Mouse (Mus musculus): ENCODE data around the gene Prkab1. TPM values are rescaled to one million over a fixed set of nuclear protein-coding genes. Genes with fewer than 3 reads are reported as not detected.
A peak's percentile ranks its signal among the peaks of the same experiment; 100 is the strongest.

Gene Prkab1
- polyA plus RNA-seq, 1 experiment from 2014 or later: 85.1 TPM

DNA sequence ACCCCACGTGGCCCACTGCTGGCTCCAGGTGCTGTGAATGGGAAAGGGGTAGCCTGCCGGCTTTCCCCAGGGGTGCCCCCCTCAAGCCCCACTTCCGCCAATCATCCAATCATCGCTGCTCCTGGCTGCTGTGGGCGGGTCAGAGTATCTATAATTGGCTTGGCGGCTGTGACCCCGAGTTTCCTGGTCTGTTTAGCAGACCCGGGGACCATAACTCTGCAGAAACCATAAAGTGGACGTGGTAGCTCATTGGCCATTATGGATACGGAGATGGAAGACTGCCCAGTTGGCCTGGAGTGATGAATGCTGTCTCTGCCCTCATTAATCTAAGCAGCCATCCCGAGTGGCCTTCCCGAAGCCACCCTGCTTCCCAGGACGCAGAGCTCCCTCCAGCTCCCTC lies 20.5 kb downstream of the Prkab1 start:
- H3K4me3 ChIP-seq (replicated peaks): no peak overlapping the region
- no peak overlapping the region for H3K27ac ChIP-seq
- peak; percentile 55; the same call in 1 of the 2 replicates for ATAC-seq (replicated peaks; ENCODE audit: low FRiP score)
- peaks cover 35% of the 10 kb centered on the region for H3K4me1 ChIP-seq
- peaks cover 36% of the 10 kb centered on the region for H3K36me3 ChIP-seq
- H3K4me2 ChIP-seq: peak overlapping the region; percentile 20; the same call in 1 of the 2 replicates
- no peaks in the 10 kb centered on the region for H3K27me3 ChIP-seq
- no peaks in the 10 kb centered on the region for H3K9me3 ChIP-seq (replicated peaks)
- WGBS: 26% methylated on average over 13 of the region's 13 CpGs
- H3K9ac ChIP-seq: no peak overlapping the region

DNA sequence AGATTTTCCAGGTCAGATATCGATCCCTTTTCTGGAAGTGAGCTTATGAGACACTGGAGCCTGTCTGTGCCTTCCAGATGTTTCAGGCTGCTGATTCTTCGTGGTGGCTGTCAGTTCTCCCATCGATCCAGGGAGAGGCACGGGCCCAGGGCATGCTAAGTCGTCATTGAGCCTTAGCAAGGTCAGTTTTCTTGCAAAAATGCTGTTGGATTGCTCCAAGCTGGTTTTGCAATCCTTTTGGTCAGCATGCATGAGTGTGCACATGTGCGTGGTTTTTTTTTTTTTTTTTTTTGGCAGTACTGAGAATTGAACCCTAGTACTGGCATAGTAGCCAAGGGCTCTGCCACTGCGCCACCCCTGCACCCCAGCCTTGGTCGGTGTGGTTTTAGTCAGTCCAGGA lies 21.2 kb downstream of the Prkab1 start:
- WGBS: 78% methylated on average over 8 of the region's 8 CpGs

DNA sequence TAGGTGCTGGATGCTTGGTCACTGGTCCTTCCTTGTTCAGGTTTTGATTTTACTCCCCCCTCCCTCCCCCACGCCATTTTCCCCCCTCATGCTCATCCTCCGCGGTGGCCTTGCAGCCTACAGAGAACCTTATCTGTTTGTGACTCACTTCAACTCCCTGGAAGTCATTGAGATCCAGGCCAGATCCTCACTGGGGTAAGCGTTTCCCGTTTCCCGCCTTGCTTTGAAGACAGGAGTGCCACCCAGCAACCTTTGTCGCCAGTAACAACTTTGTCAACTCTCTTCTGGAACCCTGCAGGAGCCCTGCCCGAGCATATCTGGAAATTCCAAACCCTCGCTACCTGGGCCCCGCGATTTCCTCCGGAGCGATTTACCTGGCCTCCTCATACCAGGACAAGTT lies 26.9 kb downstream of the Prkab1 start:
- peaks cover 70% of the 10 kb centered on the region for H3K36me3 ChIP-seq
- no peaks in the 10 kb centered on the region for H3K27me3 ChIP-seq
- H3K9me3 ChIP-seq (replicated peaks): no peaks in the 10 kb centered on the region
- H3K4me3 ChIP-seq (replicated peaks): no peak overlapping the region
- ATAC-seq (replicated peaks; ENCODE audit: low FRiP score): no peak
- H3K27ac ChIP-seq: no peak overlapping the region
- 0 out of 2 replicates have a peak, but pooled peaks cover 3% of the 10 kb centered on the region for H3K4me1 ChIP-seq
- H3K9ac ChIP-seq: no peak overlapping the region
- 80% methylated on average over 13 of the region's 13 CpGs for WGBS
- H3K4me2 ChIP-seq: no peak overlapping the region

More for the DNA sequence above, 21.2 kb downstream of the Prkab1 start:
- H3K4me1 ChIP-seq: peaks cover 30% of the 10 kb centered on the region
- H3K36me3 ChIP-seq: peaks cover 36% of the 10 kb centered on the region
- H3K9ac ChIP-seq: no peak overlapping the region
- H3K4me3 ChIP-seq (replicated peaks): no peak overlapping the region
- H3K4me2 ChIP-seq: no peak overlapping the region
- 0 out of 2 replicates have a peak overlapping the region, but pooled peaks have one; percentile 7 for H3K27ac ChIP-seq
- no peak for ATAC-seq (replicated peaks; ENCODE audit: low FRiP score)
- H3K27me3 ChIP-seq: no peaks in the 10 kb centered on the region
- H3K9me3 ChIP-seq (replicated peaks): no peaks in the 10 kb centered on the region

DNA sequence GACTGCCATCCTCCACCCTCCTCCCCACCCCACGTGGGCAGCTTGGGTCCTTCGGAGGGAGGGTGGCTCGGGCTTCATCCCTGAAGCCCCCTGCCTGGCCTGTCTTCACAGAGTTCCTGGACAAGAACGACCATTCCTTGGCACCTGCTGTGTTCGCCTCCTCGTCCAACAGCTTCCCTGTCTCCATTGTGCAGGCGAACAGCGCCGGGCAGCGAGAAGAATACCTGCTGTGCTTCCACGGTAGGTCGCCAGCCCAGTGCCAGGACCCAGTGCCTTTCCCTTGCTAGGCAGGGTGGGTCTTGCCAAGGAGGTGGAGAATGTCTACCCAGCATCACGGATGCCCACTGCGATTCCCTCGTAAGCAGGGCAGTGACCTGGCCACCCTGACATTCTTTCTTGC lies 30.2 kb downstream of the Prkab1 start:
- H3K9me3 ChIP-seq (replicated peaks): no peaks in the 10 kb centered on the region; the same call in 1 of the 2 replicates
- H3K36me3 ChIP-seq: peaks cover 75% of the 10 kb centered on the region
- ATAC-seq (replicated peaks; ENCODE audit: low FRiP score): no peak
- 94% methylated on average over 15 of the region's 15 CpGs for WGBS
- no peak overlapping the region for H3K9ac ChIP-seq
- H3K4me3 ChIP-seq (replicated peaks): no peak overlapping the region
- no peak overlapping the region for H3K4me2 ChIP-seq
- 0 out of 2 replicates have a peak, but pooled peaks cover 3% of the 10 kb centered on the region for H3K4me1 ChIP-seq
- no peaks in the 10 kb centered on the region for H3K27me3 ChIP-seq
- H3K27ac ChIP-seq: no peak overlapping the region

DNA sequence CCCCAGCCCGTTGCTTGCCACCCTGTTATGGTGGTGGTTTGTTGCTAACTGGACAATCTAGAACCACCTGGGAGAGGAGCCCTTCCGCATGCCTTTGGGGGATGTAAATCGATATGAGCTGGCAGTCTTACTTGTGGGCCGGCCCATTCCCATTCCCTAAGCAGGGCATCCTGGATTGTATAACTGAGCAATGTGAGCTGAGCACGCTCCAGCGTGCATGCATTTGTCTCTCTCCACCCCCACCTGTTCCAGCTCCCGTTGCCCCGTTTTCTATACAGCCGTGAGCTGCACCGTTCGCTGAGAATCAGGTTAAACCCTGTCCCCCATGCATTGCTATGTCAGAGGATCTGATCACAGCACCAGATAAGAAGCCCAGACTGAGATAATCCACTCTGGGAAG lies 32.6 kb downstream of the Prkab1 start:
- no peaks in the 10 kb centered on the region for H3K4me1 ChIP-seq
- H3K4me3 ChIP-seq (replicated peaks): no peak overlapping the region
- H3K9ac ChIP-seq: no peak overlapping the region
- H3K4me2 ChIP-seq: no peak overlapping the region
- no peak overlapping the region for H3K27ac ChIP-seq
- peaks cover 85% of the 10 kb centered on the region for H3K36me3 ChIP-seq
- ATAC-seq (replicated peaks; ENCODE audit: low FRiP score): no peak
- H3K9me3 ChIP-seq (replicated peaks): no peaks in the 10 kb centered on the region; the same call in 1 of the 2 replicates
- WGBS: 92% methylated on average over 11 of the region's 11 CpGs
- no peaks in the 10 kb centered on the region for H3K27me3 ChIP-seq

DNA sequence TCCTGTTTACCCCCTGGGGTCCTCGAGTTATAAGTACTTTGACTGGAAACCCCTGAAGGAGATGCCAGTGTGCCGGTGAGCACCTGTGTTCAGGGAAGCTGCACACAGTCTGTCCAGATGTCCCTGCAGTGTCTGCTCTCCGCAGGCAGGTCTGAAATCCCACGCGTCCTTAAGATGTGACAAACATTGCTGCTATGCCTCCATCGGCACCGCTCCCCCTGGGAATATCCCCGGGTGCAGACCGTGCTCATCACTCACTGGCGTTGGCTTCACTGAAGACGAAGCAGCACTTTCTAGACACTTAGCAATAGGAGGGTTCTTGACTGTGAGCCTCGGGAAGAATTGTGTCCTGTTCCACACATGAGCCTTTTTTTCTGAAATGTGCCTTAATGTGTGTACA lies 37.0 kb downstream of the Prkab1 start:
- Histone ChIP-seq H3K4me2 (no peak overlapping the region), H3K9ac (no peak overlapping the region), H3K9me3 (replicated peaks) (no peaks in the 10 kb centered on the region; the same call in 1 of the 2 replicates), H3K36me3 (peaks cover 82% of the 10 kb centered on the region), H3K4me3 (replicated peaks) (no peak overlapping the region), H3K4me1 (peaks cover 11% of the 10 kb centered on the region), H3K27me3 (no peaks in the 10 kb centered on the region), H3K27ac (no peak overlapping the region)
- WGBS: 87% methylated on average over 12 of the region's 12 CpGs
- ATAC-seq (replicated peaks; ENCODE audit: low FRiP score): no peak

DNA sequence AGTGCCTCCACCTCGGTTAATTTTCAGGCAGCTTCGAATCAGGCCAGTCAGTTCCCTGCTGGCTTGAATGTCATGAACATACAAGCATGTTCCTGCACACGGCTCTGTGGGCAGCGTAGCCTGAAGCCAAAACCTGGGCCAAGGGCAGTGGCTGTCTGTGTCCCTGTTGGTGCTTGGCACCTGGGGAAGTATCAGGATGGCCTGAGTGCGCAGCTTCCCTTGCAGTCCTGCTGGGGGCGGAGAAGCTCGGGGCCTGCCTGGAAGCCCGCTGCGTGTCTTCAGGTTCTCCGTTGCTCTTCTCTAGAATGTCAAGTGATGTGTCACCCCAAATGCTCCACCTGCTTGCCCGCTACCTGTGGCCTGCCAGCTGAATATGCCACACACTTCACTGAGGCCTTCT lies 39.2 kb downstream of the Prkab1 start:
- Histone ChIP-seq H3K9me3 (replicated peaks) (no peaks in the 10 kb centered on the region), H3K4me3 (replicated peaks) (no peak overlapping the region), H3K4me2 (no peak overlapping the region), H3K36me3 (peaks cover 74% of the 10 kb centered on the region), H3K9ac (no peak overlapping the region), H3K27me3 (no peaks in the 10 kb centered on the region), H3K27ac (no peak overlapping the region), H3K4me1 (peaks cover 18% of the 10 kb centered on the region)
- ATAC-seq (replicated peaks; ENCODE audit: low FRiP score): no peak
- WGBS: 91% methylated on average over 11 of the region's 11 CpGs

DNA sequence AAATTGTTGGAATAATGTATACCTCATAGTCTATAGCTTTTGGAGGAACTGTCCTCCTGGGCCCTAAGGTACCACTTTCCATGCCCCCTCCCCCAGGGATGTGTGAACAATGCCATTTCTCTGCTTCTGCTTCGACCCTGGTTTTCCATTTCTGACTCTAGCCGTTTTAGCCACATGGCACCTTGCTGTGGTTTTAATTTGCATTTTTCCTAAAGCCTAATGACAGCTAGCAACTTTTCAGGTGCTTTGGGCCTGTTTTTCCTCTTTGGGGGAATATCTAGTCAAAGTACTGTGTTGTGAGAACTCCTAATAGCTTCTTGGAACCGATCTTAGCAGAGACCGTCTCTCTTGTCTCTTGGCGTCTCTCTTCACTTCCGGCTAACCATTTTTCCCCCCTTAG lies 39.9 kb downstream of the Prkab1 start:
- Histone ChIP-seq H3K9me3 (replicated peaks) (no peaks in the 10 kb centered on the region), H3K4me2 (no peak overlapping the region), H3K4me3 (replicated peaks) (no peak overlapping the region), H3K27me3 (no peaks in the 10 kb centered on the region), H3K9ac (no peak overlapping the region), H3K36me3 (peaks cover 74% of the 10 kb centered on the region), H3K27ac (no peak overlapping the region), H3K4me1 (peaks cover 18% of the 10 kb centered on the region)
- 89% methylated on average over 6 of the region's 6 CpGs for WGBS
- ATAC-seq (replicated peaks; ENCODE audit: low FRiP score): no peak

DNA sequence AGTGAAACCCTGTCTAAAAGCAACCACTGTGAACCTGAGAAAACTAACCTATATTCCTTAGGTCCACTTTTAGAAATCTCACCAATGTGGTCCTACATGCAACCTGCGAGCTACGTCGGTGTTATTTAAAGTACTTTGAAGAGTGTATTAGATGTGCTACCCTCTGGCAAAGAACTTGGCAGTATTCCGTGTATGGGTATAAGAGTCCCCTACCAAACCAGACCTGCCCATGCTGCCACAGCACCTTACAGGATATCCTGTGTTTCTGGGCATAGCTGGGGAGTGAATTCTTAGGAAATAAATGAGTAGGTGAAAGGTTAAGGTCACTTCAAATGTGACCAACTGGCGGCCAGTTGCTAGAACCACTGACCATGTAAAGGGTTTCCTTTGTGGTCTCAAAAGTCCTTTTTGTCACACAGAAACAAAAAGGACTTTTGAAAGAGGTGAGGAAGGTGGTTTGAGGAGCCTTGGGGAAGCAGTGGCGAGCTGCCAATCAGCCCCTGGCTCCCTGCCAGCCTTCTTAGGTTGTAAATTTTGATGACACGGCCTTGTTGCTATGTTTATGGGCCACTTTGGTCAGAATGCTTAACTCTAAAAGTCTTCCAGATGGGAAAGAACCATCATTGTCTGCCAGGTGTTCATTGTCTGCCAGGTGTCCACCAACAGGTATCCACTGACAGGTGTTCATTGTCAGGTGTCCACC lies 41.5 kb downstream of the Prkab1 start:
- H3K9me3 ChIP-seq (replicated peaks): no peaks in the 10 kb centered on the region
- ATAC-seq (replicated peaks; ENCODE audit: low FRiP score): no peak
- peak overlapping the region; percentile 56; the same call in 1 of the 2 replicates for H3K27ac ChIP-seq
- no peaks in the 10 kb centered on the region for H3K27me3 ChIP-seq
- H3K9ac ChIP-seq: no peak overlapping the region
- no peak overlapping the region for H3K4me2 ChIP-seq
- H3K36me3 ChIP-seq: peaks cover 60% of the 10 kb centered on the region
- 56% methylated on average over 7 of the region's 7 CpGs for WGBS
- no peak overlapping the region for H3K4me3 ChIP-seq (replicated peaks)
- peaks cover 32% of the 10 kb centered on the region for H3K4me1 ChIP-seq

DNA sequence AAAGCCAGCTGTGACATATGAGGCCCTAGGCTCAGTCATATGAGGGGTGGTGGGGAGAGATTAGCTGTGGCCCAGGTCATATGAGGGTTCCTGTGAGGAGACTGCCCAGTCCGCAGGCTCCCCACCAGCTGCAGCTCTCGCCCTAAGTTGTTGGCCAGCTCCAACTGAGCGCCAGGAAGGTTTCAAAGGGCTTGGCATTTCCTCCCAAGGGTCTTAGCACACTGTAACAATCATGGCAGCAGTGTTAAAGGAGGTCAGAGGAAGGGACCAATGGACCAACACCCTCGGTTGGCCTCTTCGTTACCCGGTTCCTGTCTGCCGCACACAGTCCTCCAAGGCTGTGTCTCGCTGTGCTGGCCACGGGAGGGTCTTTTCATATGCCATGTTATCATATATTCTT lies 43.8 kb downstream of the Prkab1 start:
- Histone ChIP-seq H3K27me3 (no peaks in the 10 kb centered on the region), H3K9me3 (replicated peaks) (no peaks in the 10 kb centered on the region), H3K36me3 (peaks cover 45% of the 10 kb centered on the region), H3K9ac (no peak overlapping the region), H3K27ac (peak overlapping the region; percentile 45), H3K4me2 (no peak overlapping the region), H3K4me1 (peaks cover 46% of the 10 kb centered on the region), H3K4me3 (replicated peaks) (no peak overlapping the region)
- WGBS: 68% methylated on average over 9 of the region's 9 CpGs
- ATAC-seq (replicated peaks; ENCODE audit: low FRiP score): no peak

DNA sequence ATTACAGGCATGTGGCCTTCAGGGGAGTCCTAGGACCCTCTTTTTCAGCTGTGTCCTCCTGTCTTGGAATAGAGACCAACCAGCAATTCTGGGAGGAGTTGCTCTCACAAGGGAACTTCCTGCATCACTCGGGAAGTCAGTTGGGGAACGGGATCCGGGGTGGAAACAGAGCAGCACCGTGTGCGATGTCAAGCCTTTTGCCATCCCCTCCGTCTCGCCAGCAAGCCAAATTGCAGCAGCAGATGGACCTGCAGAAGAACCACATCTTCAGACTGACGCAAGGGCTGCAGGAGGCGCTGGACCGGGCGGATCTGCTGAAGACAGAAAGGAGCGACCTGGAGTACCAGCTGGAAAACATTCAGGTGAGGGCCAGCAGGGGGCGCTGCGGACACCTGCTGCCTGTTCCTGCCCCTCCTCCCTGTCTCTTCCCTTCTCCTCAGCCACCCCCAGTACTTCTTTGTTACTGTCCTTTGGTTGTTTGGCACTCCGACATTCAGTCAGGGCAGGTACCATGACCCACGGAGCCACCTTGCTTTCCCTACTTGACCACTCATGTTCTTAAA lies 45.1 kb downstream of the Prkab1 start:
- Histone ChIP-seq H3K4me1 (peaks cover 46% of the 10 kb centered on the region), H3K27ac (peak overlapping the region; percentile 88)
- no peak for ATAC-seq (replicated peaks; ENCODE audit: low FRiP score)

DNA sequence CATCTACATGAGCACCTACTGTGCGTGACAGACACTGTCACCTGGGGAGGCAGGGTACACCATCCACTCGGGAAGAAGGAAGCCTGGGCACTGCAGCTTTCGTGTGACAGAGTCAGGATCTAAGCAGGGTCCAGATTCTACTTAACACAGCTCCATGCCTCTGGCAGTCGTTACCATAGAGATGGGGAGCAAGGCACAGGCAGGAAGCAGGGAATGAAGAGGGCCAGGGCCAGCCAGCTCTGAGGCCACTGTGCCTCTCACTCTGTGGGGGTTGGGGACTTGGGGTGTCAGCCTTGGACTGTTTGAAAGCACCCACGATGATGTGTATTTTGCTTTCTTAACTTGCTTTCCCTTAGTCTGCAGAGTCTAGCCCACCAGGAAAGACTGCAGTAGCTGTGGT lies 46.1 kb downstream of the Prkab1 start:
- ATAC-seq (replicated peaks; ENCODE audit: low FRiP score): peak; percentile 57
- H3K27ac ChIP-seq: peak overlapping the region; percentile 88
- no peaks in the 10 kb centered on the region for H3K27me3 ChIP-seq
- H3K9ac ChIP-seq: no peak overlapping the region
- peaks cover 48% of the 10 kb centered on the region for H3K36me3 ChIP-seq
- no peak overlapping the region for H3K4me3 ChIP-seq (replicated peaks)
- WGBS: 37% methylated on average over 5 of the region's 5 CpGs
- H3K9me3 ChIP-seq (replicated peaks): no peaks in the 10 kb centered on the region
- H3K4me2 ChIP-seq: peak overlapping the region; percentile 45
- peaks cover 44% of the 10 kb centered on the region for H3K4me1 ChIP-seq

More for the DNA sequence above, 45.1 kb downstream of the Prkab1 start:
- Histone ChIP-seq H3K27me3 (no peaks in the 10 kb centered on the region), H3K9ac (no peak overlapping the region), H3K4me3 (replicated peaks) (no peak overlapping the region), H3K4me2 (no peak overlapping the region), H3K36me3 (peaks cover 46% of the 10 kb centered on the region), H3K9me3 (replicated peaks) (no peaks in the 10 kb centered on the region)
- WGBS: 57% methylated on average over 16 of the region's 16 CpGs

All from kidney, embryonic 15.5 days (tissue).